Mouse (Mus musculus) ES-E14 (cell line): ENCODE measurements at regions not wholly inside any gene's neighbourhood (a gene's known extent, or its start where the extent isn't known, plus 50 kb on each side); places are given as distances from the start of the nearest gene placed in this dataset.
A peak's percentile ranks its signal among the peaks of the same experiment; 100 is the strongest.

Experiments
- DNase-seq: peaks from one replicate; pipeline ENCODE4 v3.0.0-alpha.2; 2013; ENCODE audit warnings: low read depth, low spot score
- H3K27ac ChIP-seq: 2 replicates; pipeline ENCODE4 v1.5.1; 2012; ENCODE audit warnings: low read depth, mild to moderate bottlenecking, low read length, moderate library complexity, mixed read lengths; ENCODE audit not compliant: poor library complexity, insufficient read depth, severe bottlenecking
- H3K36me3 ChIP-seq: 2 replicates; pipeline ENCODE4 v1.6.1; 2012; ENCODE audit warnings: mild to moderate bottlenecking, low read length, moderate library complexity, mixed read lengths; ENCODE audit not compliant: control insufficient read depth, poor library complexity, insufficient read depth, severe bottlenecking
- H3K4me1 ChIP-seq, 2 experiments: fragments of 150-350 bp in 1 of 2; sonication (generic) in 1 of 2; 2 replicates each; pipeline ENCODE4 v1.6.1; 2012; ENCODE audit warnings: low read length in 2 of 2, mild to moderate bottlenecking in 1 of 2, mixed read lengths in 1 of 2; ENCODE audit not compliant: control insufficient read depth in 2 of 2, insufficient read depth in 2 of 2, poor library complexity in 1 of 2
- H3K4me3 ChIP-seq, 2 experiments: fragments of 150-350 bp in 1 of 2; sonication (generic) in 1 of 2; 2 replicates each; pipeline ENCODE4 v1.5.1; 2012; ENCODE audit warnings: low read length in 2 of 2, low read depth in 1 of 2, mild to moderate bottlenecking in 1 of 2, mixed read lengths in 1 of 2; ENCODE audit not compliant: insufficient read depth in 1 of 2, poor library complexity in 1 of 2, severe bottlenecking in 1 of 2
- H3K9ac ChIP-seq: 2 replicates; pipeline ENCODE4 v1.6.1; 2012; ENCODE audit warnings: low read depth, mild to moderate bottlenecking, low read length, mixed read lengths; ENCODE audit not compliant: poor library complexity, insufficient read depth, severe bottlenecking
- H3K9me3 ChIP-seq: fragments of 150-350 bp; sonication (generic); 2 replicates; pipeline ENCODE4 v1.6.1; 2012; ENCODE audit warnings: low read depth, mild to moderate bottlenecking, low read length; ENCODE audit not compliant: control insufficient read depth, insufficient read depth
- CHD2 ChIP-seq: IDR thresholded peaks from 2 replicates; pipeline ENCODE4 v1.6.1; 2014; ENCODE audit warnings: mild to moderate bottlenecking, low read depth, low read length, inconsistent platforms
- HCFC1 ChIP-seq: IDR thresholded peaks from 2 replicates; pipeline ENCODE4 v1.6.1; 2012; ENCODE audit warnings: low read length, inconsistent platforms, borderline replicate concordance; ENCODE audit not compliant: insufficient read depth
- MAFK ChIP-seq: IDR thresholded peaks from 2 replicates; pipeline ENCODE4 v1.6.1; 2014; ENCODE audit warnings: mild to moderate bottlenecking, low read depth, low read length, inconsistent platforms; ENCODE audit not compliant: insufficient read depth
- ZC3H11A ChIP-seq: IDR thresholded peaks from 2 replicates; pipeline ENCODE4 v1.6.1; 2012; ENCODE audit warnings: low read depth, mild to moderate bottlenecking, inconsistent platforms, low read length, borderline replicate concordance
- ZNF384 ChIP-seq: IDR thresholded peaks from 2 replicates; pipeline ENCODE4 v1.6.1; 2012; ENCODE audit warnings: low read depth, low read length, inconsistent platforms
- in situ Hi-C, 2 experiments: fragments of 600-800 bp; cut with MboI; formaldehyde crosslinking; loops; one replicate each; pipeline ENCODE4 v1.15.1; 2025; ENCODE audit warnings: low sequenced_read_pairs in 2 of 2, inconsistent platforms in 1 of 2; ENCODE audit not compliant: unreplicated experiment in 2 of 2

GRCm38 (mm10) chr17:3962176-3962575 is 266.1 kb upstream of the Nox3 start:
- H3K36me3 ChIP-seq: no peaks in the 10 kb centered on the region
- H3K4me1 ChIP-seq: no peaks in the 10 kb centered on the region
- H3K27ac ChIP-seq: no peak overlapping the region
- H3K4me3 ChIP-seq: no peak overlapping the region
- TF ChIP-seq HCFC1 (no peak), ZC3H11A (no peak), MAFK (no peak), CHD2 (no peak), ZNF384 (no peak)
- in situ Hi-C loops: no loop called here
- no peak for DNase-seq
- H3K9ac ChIP-seq: no peak overlapping the region
- no peaks in the 10 kb centered on the region for H3K9me3 ChIP-seq

DNA sequence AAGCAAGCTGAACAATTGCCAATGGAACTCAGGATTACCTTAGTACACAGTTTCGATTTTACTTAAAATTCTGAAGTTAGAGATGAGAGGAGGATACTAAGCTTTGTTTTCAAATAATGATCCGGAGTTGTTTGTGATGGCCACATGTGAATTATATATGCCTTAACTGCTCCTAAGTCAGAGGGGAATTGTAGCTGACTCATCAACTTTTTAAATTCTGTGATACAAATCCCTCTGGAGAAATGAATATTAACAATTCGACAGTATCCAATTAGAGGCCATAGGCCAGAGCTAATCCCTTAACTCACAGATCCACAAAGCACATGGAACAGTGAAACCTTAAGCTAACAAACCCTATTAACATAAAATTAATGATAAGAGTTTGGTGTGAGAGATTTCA is 250.5 kb upstream of the Nox3 start:
- no peak for DNase-seq
- H3K36me3 ChIP-seq: no peaks in the 10 kb centered on the region
- H3K4me3 ChIP-seq: no peak overlapping the region
- TF ChIP-seq ZNF384 (no peak), HCFC1 (no peak), CHD2 (no peak), MAFK (peak; percentile 58)
- no peaks in the 10 kb centered on the region for H3K4me1 ChIP-seq
- H3K27ac ChIP-seq: no peak overlapping the region
- H3K9ac ChIP-seq: no peak overlapping the region
- H3K9me3 ChIP-seq: no peaks in the 10 kb centered on the region
- in situ Hi-C loops: no loop called here

DNA sequence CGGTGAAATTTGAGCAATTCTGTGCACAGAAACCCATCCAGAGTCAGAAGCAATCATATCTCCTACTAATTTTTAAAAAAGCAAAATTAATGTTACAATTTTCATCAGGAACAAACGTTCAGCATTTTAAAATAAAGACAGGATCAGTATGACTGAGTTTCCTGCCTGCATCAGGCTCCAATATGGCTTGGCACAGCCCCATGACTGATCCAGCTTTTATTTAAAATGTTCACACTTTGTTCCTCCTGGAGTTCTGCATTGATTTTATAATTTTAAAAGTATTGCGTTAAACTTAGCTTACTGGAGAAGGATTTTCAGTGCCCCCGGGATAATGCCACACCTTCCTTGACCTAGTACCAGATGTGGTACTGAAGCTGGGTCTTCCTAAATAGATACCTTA is 240.3 kb upstream of the Nox3 start:
- no peaks in the 10 kb centered on the region for H3K9me3 ChIP-seq
- no peak overlapping the region for H3K9ac ChIP-seq
- DNase-seq: no peak
- H3K27ac ChIP-seq: no peak overlapping the region
- H3K4me1 ChIP-seq: no peaks in the 10 kb centered on the region
- in situ Hi-C loops: no loop called here
- no peak overlapping the region for H3K4me3 ChIP-seq
- TF ChIP-seq MAFK: no peak
- TF ChIP-seq ZC3H11A: no peak
- TF ChIP-seq HCFC1: no peak
- no peak for TF ChIP-seq ZNF384
- TF ChIP-seq CHD2: no peak
- no peaks in the 10 kb centered on the region for H3K36me3 ChIP-seq

DNA sequence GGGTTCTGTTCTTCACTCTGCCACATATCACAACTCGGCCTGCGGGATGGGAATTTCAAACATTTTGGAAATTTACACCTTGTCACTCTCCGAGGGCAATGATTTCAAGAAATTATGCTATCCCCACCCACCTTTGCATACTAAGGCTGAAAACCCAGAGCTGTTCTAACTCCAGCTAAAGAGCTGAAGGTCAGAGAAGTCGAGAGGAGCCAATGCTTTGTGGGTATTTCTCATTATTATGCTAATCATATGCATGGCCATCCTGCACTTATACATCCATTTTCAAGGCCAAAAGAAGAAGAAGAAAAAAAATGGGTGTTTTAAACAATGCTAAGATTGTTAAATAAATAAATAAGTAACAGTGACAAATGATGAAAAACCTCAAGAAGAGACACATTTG is 237.1 kb upstream of the Nox3 start:
- no peaks in the 10 kb centered on the region for H3K36me3 ChIP-seq
- no peak overlapping the region for H3K27ac ChIP-seq
- H3K4me3 ChIP-seq: no peak overlapping the region
- TF ChIP-seq MAFK: no peak
- no peak for TF ChIP-seq HCFC1
- no peak for TF ChIP-seq ZC3H11A
- no peak for TF ChIP-seq ZNF384
- H3K4me1 ChIP-seq: no peaks in the 10 kb centered on the region
- in situ Hi-C loops: no loop called here
- H3K9ac ChIP-seq: no peak overlapping the region
- no peaks in the 10 kb centered on the region for H3K9me3 ChIP-seq
- DNase-seq: no peak

DNA sequence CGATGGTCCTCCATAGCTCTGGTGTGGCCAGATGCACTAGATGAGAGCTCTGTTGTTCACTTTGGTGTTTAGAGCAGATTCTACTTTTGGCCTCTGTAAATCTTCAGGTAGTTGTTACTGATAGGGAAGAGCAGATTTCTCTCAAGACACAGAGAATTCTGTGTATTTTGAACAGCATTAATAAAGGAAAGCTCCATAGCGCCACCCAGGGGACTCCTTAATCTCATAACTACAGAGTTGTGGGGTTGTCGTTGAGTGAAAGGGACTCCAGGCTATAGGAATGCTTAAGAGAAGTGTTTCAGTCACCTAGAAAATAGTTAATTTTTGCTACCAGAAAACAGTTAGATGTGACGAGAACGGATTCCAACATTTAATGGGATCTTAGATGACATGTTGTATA is 236.0 kb upstream of the Nox3 start:
- Histone ChIP-seq H3K4me1 (no peaks in the 10 kb centered on the region), H3K27ac (no peak overlapping the region), H3K4me3 (no peak overlapping the region), H3K36me3 (no peaks in the 10 kb centered on the region), H3K9ac (no peak overlapping the region), H3K9me3 (no peaks in the 10 kb centered on the region)
- TF ChIP-seq CHD2 (no peak), ZC3H11A (no peak), ZNF384 (no peak), MAFK (no peak), HCFC1 (no peak)
- in situ Hi-C loops: no loop called here
- peak; percentile 20 for DNase-seq
